Mouse (Mus musculus): ENCODE results near the gene Car5a.

GRCm38 (mm10) chr8:121868896-121869295 is 75.8 kb downstream of the Car5a start:
- TF ChIP-seq CTCF (IDR thresholded peaks at IDR 0.05; ENCODE audit: low read depth) (no peak), EP300 (IDR thresholded peaks at IDR 0.05; ENCODE audit: low read depth) (no peak)
